In the genomic region with DNA sequence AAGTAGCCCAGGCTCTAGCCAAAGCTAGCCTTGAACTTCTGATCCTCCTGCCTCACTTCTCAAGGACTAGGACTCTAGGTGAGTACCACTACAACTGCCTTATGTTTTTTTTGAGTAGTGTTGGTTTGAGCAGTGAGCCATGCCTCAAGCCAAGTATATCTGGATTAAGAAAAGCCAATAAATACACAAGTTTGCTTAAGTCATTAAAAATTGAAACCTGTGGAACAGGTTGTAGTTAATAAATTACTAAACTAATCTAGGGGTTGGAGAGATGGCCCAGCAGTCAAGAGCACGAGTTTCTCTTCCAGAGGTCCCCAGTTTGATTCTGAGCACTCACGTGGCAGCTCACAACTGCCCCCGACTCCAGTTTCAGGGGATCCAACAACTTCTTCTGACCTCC, we compare ENCODE assay signal across 19 mouse cellular contexts. TPM values are rescaled to one million over a fixed set of nuclear protein-coding genes. Genes with fewer than 3 reads are reported as not detected.
DNase-seq lines count a peak whose midpoint lies in the region; ATAC-seq and TF ChIP-seq lines count a peak whose summit lies in the region.
"Had no signal": no experiment of that assay in that cellular context is flagged by ENCODE, and none has a peak within 500 bp of the region (broad histone marks: within the 10 kb centered on the region; RNA-seq: fewer than 3 reads in every experiment).

No protein-coding gene starts in this region.

- H3K9me3 ChIP-seq in stomach, embryonic 16.5 days (replicated peaks; ENCODE audit: control insufficient read depth, low read length): no peaks in the 10 kb centered on the region
- H3K9me3 ChIP-seq: heart, embryonic 10.5 days; limb, embryonic 12.5 days; liver, embryonic 13.5 days; midbrain, embryonic 12.5 days; neural tube, embryonic 13.5 days had no signal

- H3K27me3 ChIP-seq in kidney, adult 2 months (replicated peaks; ENCODE audit: control insufficient read depth, insufficient read depth, low read length): no peaks in the 10 kb centered on the region
- no peaks in the 10 kb centered on the region for H3K27me3 ChIP-seq in stomach, embryonic 16.5 days (ENCODE audit: control insufficient read depth, insufficient read depth, low read length)
- H3K27me3 ChIP-seq: limb, embryonic 12.5 days; liver, embryonic 13.5 days; midbrain, embryonic 12.5 days; neural tube, embryonic 13.5 days had no signal

- H3K4me1 ChIP-seq in kidney, adult 2 months (ENCODE audit: control insufficient read depth, insufficient read depth, low read length): no peaks in the 10 kb centered on the region; the same call in 1 of the 2 replicates
- peaks cover 2% of the 10 kb centered on the region; the same call in 1 of the 2 replicates for H3K4me1 ChIP-seq in stomach, embryonic 16.5 days (ENCODE audit: control insufficient read depth, insufficient read depth, low read length)
- H3K4me1 ChIP-seq: heart, embryonic 10.5 days; midbrain, embryonic 12.5 days; neural tube, embryonic 13.5 days had no signal

- 33% methylated on average over 3 of the region's 3 CpGs for WGBS in kidney, adult 2 months
- 69% methylated on average over 3 of the region's 3 CpGs for WGBS in stomach, embryonic 16.5 days

- DNase-seq in lung, postnatal 25 days (ENCODE audit: low spot score): peak; percentile 35
- no peak for DNase-seq in lung, postnatal 14 days
- peak; percentile 66 for DNase-seq in kidney, adult 2 months
- peak; percentile 33 for DNase-seq in kidney, postnatal 10 days
- no peak for DNase-seq in natural killer cell, adult 2 months (ENCODE audit: low spot score in 2 of 2)
- DNase-seq in left cerebral cortex, adult 18-20 months (ENCODE audit: low spot score in 2 of 2): no peak
- DNase-seq in layer of hippocampus, adult 18-20 months (ENCODE audit: low spot score in 2 of 2): no peak
- DNase-seq: adrenal gland, adult 8-10 months; cerebellum, postnatal 10 days; gastrocnemius, postnatal 25 days; liver, embryonic 13.5 days; right cerebral cortex, adult 18-20 months; thymus, adult 2 months had no signal

- H3K4me3 ChIP-seq in kidney, adult 2 months (ENCODE audit: insufficient read depth, low read depth, low read length): no peak overlapping the region
- no peak overlapping the region for H3K4me3 ChIP-seq in stomach, embryonic 16.5 days (replicated peaks; ENCODE audit: low read length)
- H3K4me3 ChIP-seq: heart, embryonic 10.5 days; limb, embryonic 12.5 days; liver, embryonic 13.5 days; midbrain, embryonic 12.5 days; neural tube, embryonic 13.5 days had no signal

- TF ChIP-seq POLR2A in kidney, adult 2 months (IDR thresholded peaks at IDR 0.05; ENCODE audit: low read depth, low read length): no peak

- peak; percentile 86 for ATAC-seq in stomach, embryonic 16.5 days (ENCODE audit: insufficient read depth, low FRiP score)
- ATAC-seq: forebrain, embryonic 16.5 days had no signal

- no peaks in the 10 kb centered on the region for H3K36me3 ChIP-seq in kidney, adult 2 months (ENCODE audit: control insufficient read depth, insufficient read depth, low read length)
- no peaks in the 10 kb centered on the region for H3K36me3 ChIP-seq in stomach, embryonic 16.5 days (ENCODE audit: control insufficient read depth, insufficient read depth, low read length)
- H3K36me3 ChIP-seq: heart, embryonic 10.5 days; limb, embryonic 12.5 days; liver, embryonic 13.5 days; midbrain, embryonic 12.5 days; neural tube, embryonic 13.5 days had no signal

- H3K4me2 ChIP-seq in stomach, embryonic 16.5 days (ENCODE audit: low read depth, low read length): no peak overlapping the region
- H3K4me2 ChIP-seq: limb, embryonic 12.5 days; liver, embryonic 13.5 days; midbrain, embryonic 12.5 days; neural tube, embryonic 13.5 days had no signal

- no peak overlapping the region for H3K9ac ChIP-seq in stomach, embryonic 16.5 days (ENCODE audit: low read length)
- H3K9ac ChIP-seq: limb, embryonic 12.5 days; liver, embryonic 13.5 days; midbrain, embryonic 12.5 days; neural tube, embryonic 13.5 days had no signal

- no peak for TF ChIP-seq CTCF in kidney, adult 2 months (conservative IDR thresholded peaks at IDR 0.05; ENCODE audit: insufficient read depth, insufficient read length, low read depth, low read length)

- H3K27ac ChIP-seq in kidney, adult 2 months (ENCODE audit: insufficient read depth, low read depth, low read length): peak overlapping the region; percentile 66; the same call in 1 of the 2 replicates
- peak overlapping the region; percentile 73 for H3K27ac ChIP-seq in stomach, embryonic 16.5 days (ENCODE audit: low read length)
- H3K27ac ChIP-seq: heart, embryonic 10.5 days; limb, embryonic 12.5 days; liver, embryonic 13.5 days; midbrain, embryonic 12.5 days; neural tube, embryonic 13.5 days had no signal

RNA-seq across cellular contexts. Expression of gene Dock7, which starts 20.9 kb away (rescaled TPM):
- 20.6 and 21.9 TPM in 2 replicates for polyA plus RNA-seq in kidney, adult 2 months (2012; rRNA removed)
- 51.3 and 52.1 TPM in 2 replicates for polyA plus RNA-seq in stomach, embryonic 16.5 days (2015; fragmentation: Nextera tagmentation; extraction: Ambion mirVana)
- total RNA-seq in left cerebral cortex, adult 18-20 months (2021): 10 to 100 TPM; 33.2 to 38.3 TPM
- 10 to 100 TPM; 25.7 to 29.6 TPM for total RNA-seq in layer of hippocampus, adult 18-20 months (2021)

RNA-seq across cellular contexts. Expression of gene Atg4c, which starts 52.2 kb away (rescaled TPM):
- 5.4 and 6.9 TPM in 2 replicates for polyA plus RNA-seq in kidney, adult 2 months (2012; rRNA removed)
- polyA plus RNA-seq in stomach, embryonic 16.5 days (2015; fragmentation: Nextera tagmentation; extraction: Ambion mirVana): 11.8 and 13.9 TPM in 2 replicates
- total RNA-seq in left cerebral cortex, adult 18-20 months (2021): 10 to 100 TPM; 42.7 to 44.2 TPM
- 10 to 100 TPM; 38.1 to 39.3 TPM for total RNA-seq in layer of hippocampus, adult 18-20 months (2021)

Comparison
In these comparisons a context has a peak if more than half of its experiments do, and no peak if none do; other contexts are left out.
1. DNase-seq: peak in lung, postnatal 25 days (single experiment), kidney, adult 2 months (single experiment) and kidney, postnatal 10 days (single experiment); none in lung, postnatal 14 days (single experiment), natural killer cell, adult 2 months (0 of 2), left cerebral cortex, adult 18-20 months (0 of 2) and layer of hippocampus, adult 18-20 months (0 of 2).